Mouse (Mus musculus) liver, postnatal 0 days (tissue): ENCODE measurements around the gene Tfdp1.

Experiments
- CTCF ChIP-seq: sonication (generic); IDR thresholded peaks from 2 replicates; pipeline ENCODE4 v1.5.1; 2016; ENCODE audit warnings: antibody characterized with exemption, low read depth
- EP300 ChIP-seq: IDR thresholded peaks from 2 replicates; pipeline ENCODE4 v1.6.1; 2016; ENCODE audit warnings: antibody characterized with exemption, low read depth, mild to moderate bottlenecking

- TF ChIP-seq CTCF = no peak
- no peak for TF ChIP-seq EP300
These were observed 21.9 kb upstream of the Tfdp1 start for GRCm38 (mm10) chr8:13316671-13317070.
